Mouse (Mus musculus) retina, postnatal 1 day (tissue): ENCODE measurements at regions not wholly inside any gene's neighbourhood (a gene's known extent, or its start where the extent isn't known, plus 50 kb on each side); places are given as distances from the start of the nearest gene placed in this dataset.

ENCODE experiments used
- DNase-seq: peaks from one replicate; pipeline ENCODE4 v3.0.0-alpha.2; 2012

- no peak for DNase-seq
These were observed 180.0 kb upstream of the Gli3 start for GRCm38 (mm10) chr13:15283065-15283464.

- no peak for DNase-seq
These were observed 164.6 kb upstream of the Gli3 start for GRCm38 (mm10) chr13:15298457-15298856.

GRCm38 (mm10) chr13:15325413-15325812 is 137.6 kb upstream of the Gli3 start:
- DNase-seq, result no peak

- DNase-seq, result no peak
These were observed 136.9 kb upstream of the Gli3 start for GRCm38 (mm10) chr13:15326146-15326545.

GRCm38 (mm10) chr13:15329561-15329960 is 133.5 kb upstream of the Gli3 start:
- DNase-seq, result no peak

GRCm38 (mm10) chr13:15343474-15343873 is 119.6 kb upstream of the Gli3 start:
- no peak for DNase-seq

- DNase-seq, result no peak
These were observed 116.2 kb upstream of the Gli3 start for GRCm38 (mm10) chr13:15346866-15347265.

GRCm38 (mm10) chr13:15366437-15366836 is 96.6 kb upstream of the Gli3 start:
- no peak for DNase-seq

GRCm38 (mm10) chr13:15380081-15380480 is 83.0 kb upstream of the Gli3 start:
- DNase-seq, result no peak

GRCm38 (mm10) chr13:15395249-15395648 is 67.8 kb upstream of the Gli3 start:
- DNase-seq, result peak; percentile 4

GRCm38 (mm10) chr13:15395694-15396093 is 67.3 kb upstream of the Gli3 start:
- DNase-seq, result no peak

GRCm38 (mm10) chr13:15398677-15399076 is 64.4 kb upstream of the Gli3 start:
- DNase-seq, result no peak
